Mouse (Mus musculus): ENCODE measurements at regions not wholly inside any gene's neighbourhood (a gene's known extent, or its start where the extent isn't known, plus 50 kb on each side); places are given as distances from the start of the nearest gene placed in this dataset. TPM values are rescaled to one million over a fixed set of nuclear protein-coding genes. Genes with fewer than 3 reads are reported as not detected.

Small RNAs in the stretch of these regions (microRNA-seq; reads per million reads assigned to microRNA genes)
- gene Gm44396, result not detected
